Mouse (Mus musculus) inflammation-experienced regulatory T-cells, adult 6 months (primary cell): ENCODE results near the gene Zc3h10. TPM values are rescaled to one million over a fixed set of nuclear protein-coding genes. Genes with fewer than 3 reads are reported as not detected.
"Not testable (repeated sequence)": the region's sequence is repeated elsewhere in the genome, so short reads cannot be mapped to it uniquely, and the experiment has no call there.

ENCODE experiments used
- ATAC-seq: one replicate; pipeline ENCODE4 v1.8.0; 2017
- polyA plus RNA-seq, 3 experiments: library from polyadenylated mRNA; unstranded; fragments of 100-300 nt; shearing (Covaris generic); gene quantifications; one replicate each; pipeline ENCODE4 v1.2.1; 2017

Zc3h10 gene
- polyA plus RNA-seq, 3 experiments from 2014 or later: 5.6 to 9.2 (median 6.0) TPM

DNA sequence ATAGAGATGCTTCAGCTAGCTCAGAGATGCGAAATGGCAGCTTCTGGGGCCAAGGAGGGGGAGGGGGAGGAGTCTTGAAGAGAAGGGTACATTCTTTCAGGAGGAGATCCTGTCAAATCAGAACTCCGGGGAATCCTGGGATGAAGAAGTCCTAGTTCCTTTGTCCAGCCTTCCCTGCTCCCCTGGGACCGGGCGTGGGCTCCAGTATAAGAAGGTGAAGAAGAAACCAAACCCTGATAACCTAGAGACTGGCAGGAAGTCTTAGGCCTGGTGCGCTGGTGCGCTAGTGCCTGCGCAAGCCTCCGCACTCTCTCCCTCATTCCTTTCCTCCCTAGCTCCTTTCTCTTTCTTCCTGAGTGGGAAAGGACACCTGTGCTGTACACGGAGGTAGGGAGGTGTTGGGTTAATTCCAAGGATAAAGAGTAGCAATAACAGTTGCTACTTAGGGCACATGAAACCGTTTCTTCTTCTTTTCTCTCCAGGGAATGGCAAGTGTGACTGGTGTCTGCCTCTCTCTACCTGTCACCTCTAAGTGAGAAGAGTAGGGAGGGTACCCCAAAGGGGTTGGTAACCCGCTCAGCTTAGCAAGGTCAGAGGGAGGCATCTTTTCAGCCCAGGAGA is 23.4 kb downstream of the Zc3h10 start:
- no peak for ATAC-seq

DNA sequence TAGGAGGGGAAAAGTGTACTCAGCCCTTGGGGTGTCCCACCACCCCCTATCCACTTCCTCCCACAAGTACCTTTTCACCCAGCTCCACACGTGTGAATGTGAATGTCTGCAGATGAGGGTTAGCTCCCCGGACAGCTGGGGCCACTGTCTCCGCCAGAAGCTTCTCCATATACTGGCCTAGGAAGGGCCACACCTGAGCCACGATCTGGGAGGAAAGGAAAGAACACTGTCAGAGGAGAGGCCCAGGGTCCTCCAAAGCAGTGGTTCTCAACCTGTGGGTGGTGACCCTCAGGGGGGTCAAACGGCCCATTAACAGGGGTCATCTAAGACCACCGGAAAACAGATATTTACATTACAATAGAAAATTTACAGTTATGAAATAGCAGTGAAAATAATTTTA is 25.2 kb downstream of the Zc3h10 start:
- no peak for ATAC-seq

DNA sequence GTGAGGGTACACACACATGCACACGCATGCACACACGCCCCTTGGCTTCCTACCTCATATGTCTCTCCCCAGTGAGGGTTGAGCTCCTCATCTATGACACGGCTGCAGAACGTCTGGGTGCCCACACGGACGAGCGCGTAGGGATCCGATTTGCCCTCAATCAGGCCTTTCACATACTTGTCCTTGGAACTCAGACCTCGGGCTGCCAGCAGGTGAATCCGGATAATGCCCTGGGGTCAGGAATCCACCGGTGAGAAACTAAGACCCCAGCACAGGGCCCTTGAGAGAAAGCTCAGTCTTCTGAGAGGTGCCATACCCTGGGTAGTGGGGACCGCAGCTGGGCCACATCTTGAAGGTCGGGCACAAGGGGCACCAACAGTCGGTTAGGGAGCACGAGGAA is 27.0 kb downstream of the Zc3h10 start:
- no peak for ATAC-seq

DNA sequence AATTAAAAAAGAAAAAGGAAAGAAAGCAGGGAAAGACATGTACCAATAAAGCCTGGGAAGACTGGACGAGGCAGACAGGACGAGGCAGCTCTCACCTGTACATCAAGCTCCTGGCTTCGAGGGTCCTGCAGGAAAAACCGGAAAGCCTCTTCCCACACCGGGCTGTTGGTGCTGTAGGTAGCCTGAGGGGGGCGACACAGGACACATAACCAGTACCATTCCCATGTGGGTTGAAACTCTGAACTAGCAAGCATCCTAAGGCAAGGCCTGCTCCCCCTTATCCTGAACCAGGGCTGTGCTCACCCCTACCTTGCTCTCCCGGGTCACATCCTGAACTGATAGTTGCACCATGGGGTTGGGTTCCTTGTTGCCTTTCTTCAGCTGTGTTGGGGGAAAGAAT is 28.7 kb downstream of the Zc3h10 start:
- peak; percentile 54 for ATAC-seq

DNA sequence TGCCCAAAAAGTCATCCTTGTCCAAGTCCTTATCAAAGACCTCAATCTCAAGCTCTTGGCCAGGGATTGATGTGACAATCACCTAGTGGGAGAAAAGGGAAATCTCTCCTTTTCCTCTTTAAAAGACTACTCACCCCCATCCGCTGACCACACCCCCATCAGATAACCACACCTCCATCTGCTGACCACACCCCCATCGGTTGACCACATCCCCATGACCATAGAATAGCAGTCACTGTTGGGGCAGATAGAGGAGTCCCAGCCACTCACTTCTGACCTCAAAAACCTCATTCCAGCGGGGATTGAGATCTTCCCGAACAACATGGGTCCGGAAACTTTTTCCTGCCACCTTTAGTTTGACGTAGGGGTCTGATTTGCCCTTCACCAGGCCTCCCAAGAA is 30.9 kb downstream of the Zc3h10 start:
- ATAC-seq: no peak

DNA sequence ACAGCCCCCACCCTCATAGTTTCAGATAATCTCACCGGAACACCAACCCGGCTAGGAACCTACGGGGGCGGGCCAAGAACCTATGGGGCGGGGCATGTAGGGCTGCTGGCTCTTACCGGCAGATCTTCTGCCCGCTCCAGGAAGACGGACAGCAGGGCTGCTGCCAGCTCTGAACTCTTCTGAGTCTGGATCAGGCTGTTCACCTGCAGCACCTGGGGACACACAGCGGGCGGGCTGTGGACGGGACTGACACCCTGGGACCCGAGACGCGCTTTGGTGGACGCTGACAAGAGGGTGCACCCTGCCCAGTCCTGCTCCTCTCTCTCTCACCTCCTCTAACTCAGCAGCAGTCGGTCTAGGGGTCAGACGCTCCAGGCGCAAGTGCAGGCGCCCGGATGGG is 31.5 kb downstream of the Zc3h10 start:
- no peak for ATAC-seq

DNA sequence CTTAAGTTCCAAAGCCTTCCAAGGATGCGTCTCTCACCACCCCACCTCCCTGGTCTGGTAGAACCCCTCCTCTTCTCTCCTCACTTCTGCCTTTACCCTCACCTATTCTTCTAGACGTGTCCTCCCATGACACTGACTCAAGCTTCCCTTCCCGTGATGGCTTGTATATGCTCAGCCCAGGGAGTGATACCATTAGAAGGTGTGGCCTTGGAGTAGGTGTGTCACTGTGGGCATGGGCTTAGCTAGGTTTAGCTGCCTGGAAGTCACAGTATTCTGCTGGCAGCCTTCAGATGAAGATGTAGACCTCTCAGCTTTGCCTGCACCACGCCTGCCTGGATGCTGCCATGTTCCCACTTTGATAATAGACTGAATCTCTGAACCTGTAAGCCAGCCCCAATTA is 32.5 kb downstream of the Zc3h10 start:
- ATAC-seq: no peak

DNA sequence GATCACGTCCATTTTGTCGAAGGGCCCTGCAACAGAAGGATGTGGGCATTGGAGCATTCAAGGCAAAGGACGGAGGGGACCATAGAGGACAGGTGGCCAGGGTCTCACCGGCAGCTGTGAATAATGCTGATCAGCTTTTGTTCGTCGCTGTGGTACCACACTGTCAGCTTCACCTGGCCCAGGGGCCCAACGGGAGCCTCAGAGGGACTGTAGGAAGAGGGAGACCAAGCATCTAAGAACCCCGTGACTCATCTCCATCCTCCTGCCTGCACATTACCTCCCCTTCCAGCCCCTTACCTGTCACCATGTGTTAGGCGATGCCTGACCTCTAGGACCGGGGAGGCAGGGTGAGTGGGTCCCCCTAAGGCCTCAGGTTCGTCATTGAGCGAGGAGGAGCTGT is 35.8 kb downstream of the Zc3h10 start:
- no peak for ATAC-seq

DNA sequence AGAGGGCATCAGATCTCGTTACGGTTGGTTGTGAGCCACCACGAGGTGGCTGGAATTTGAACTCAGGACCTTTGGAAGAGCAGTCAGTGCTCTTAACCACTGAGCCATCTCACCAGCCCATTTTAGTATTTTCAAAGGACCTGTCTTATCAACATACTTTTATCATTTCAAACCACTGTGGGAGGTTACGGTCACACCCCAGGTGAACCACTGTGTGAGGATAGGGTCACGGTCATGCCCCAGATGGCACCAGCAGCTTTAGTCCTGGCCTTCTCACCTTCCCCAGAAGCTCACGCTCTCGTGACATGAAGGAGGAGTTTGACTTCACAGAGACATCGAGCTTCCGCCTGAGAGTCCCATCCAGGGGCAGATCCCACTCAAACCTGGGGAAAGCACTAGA is 36.4 kb downstream of the Zc3h10 start:
- ATAC-seq: no peak

DNA sequence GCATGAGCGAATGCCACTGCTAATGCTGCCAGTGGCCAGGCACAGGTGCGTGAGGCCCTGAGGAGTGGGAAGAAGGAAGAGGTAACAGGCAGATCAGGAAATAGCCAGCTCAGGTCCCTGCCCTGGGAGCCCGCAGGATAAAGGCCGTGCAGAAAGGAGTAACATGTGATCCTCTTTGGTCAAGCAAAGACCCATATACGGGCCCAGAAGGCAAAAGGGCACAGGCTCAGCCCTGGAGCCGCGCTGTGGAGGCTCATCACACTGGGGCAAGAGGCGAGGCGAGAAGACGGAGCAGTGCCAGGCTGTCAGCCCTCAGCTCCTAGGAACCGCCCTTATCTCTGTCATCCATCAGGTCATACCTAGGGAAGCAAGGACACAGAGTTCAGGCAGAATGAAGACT is 37.3 kb downstream of the Zc3h10 start:
- no peak for ATAC-seq

DNA sequence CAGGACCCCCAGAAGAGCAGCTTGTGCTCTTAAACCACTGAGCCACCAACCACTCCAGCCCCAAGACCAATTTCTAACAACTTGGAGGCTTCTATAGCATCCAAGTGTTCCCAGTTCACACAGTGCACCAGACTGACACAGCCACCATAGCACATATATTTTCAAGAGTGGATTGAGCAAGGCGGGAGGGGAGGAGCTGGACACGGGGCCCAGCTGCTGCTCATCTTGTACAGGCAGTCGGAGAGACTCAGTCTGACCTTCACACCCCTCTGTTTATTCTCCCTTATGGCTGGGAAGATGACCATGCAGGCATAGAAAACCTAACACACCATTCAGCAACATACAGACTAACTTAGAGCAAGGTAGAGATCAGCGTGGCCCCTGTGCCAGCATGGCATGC is 37.7 kb downstream of the Zc3h10 start:
- ATAC-seq: no peak

DNA sequence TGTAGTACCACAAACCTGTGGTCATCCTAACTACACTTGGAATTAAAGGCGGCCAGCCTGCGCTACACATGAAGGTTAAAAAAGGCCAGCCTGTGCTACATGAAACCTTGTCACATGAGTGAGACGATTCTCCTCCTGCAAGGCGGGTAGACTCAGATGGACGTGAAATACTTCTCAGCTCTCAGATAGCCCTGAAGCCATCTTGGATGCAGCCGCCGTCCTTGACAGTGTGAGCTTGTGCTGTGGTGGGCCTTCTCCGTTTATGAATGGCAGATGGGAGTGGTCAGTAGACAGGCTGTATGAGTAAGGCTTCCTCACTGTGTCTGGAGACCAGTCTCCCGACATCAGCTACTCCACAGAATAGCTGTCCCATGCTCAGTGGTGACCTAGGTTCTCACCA is 38.4 kb downstream of the Zc3h10 start:
- no peak for ATAC-seq

DNA sequence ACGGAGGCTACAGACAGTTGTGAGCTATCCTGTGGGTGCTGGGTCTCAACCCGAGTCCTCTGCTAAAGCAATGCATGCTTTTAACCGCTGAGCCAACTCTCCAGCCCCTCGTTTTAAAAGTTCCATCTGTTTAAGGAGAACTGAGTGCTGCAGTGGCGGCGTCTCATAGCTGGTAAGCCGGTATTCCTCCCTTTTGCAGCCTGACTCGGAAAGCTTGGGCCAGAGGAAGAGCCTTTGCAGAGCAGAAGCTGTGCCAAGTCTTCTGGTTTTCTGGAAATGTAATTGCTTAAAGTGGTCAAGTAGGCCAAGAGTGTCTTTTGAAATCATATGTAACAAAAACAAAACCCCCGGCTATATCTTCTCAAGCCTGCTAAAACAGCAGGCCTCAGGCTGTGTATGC is 39.3 kb downstream of the Zc3h10 start:
- ATAC-seq: no peak

DNA sequence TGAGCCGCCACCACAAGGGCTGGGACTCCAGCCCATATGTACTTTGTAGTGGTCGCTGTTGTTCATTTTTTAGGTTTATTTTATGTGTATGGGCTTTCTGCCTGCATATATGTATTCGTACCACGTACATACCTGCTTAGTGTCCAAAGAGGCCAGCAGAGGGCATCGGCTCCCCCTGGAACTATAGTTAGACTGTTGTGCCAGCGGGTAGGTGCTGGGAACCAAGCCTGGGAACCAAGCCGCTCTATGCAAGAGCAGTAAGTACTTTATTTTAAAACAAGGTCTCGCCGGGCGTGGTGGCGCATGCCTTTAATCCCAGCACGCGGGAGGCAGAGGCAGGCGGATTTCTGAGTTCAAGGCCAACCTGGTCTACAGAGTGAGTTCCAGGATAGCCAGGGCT is 41.6 kb downstream of the Zc3h10 start:
- no peak for ATAC-seq

DNA sequence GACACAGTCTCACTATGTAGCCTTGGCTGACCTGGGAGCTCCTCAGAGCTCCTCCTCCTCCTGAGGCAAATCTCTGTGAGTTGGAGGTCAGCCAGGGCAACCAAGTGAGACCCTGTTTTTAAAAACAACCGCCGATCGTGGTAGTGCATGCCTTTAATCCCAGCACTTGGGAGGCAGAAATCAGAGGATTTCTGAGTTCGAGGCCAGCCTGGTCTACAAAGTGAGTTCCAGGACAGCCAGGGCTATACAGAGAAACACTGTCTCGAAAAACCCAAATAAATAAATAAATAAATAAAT is 42.3 kb downstream of the Zc3h10 start:
- ATAC-seq: not testable (repeated sequence)

DNA sequence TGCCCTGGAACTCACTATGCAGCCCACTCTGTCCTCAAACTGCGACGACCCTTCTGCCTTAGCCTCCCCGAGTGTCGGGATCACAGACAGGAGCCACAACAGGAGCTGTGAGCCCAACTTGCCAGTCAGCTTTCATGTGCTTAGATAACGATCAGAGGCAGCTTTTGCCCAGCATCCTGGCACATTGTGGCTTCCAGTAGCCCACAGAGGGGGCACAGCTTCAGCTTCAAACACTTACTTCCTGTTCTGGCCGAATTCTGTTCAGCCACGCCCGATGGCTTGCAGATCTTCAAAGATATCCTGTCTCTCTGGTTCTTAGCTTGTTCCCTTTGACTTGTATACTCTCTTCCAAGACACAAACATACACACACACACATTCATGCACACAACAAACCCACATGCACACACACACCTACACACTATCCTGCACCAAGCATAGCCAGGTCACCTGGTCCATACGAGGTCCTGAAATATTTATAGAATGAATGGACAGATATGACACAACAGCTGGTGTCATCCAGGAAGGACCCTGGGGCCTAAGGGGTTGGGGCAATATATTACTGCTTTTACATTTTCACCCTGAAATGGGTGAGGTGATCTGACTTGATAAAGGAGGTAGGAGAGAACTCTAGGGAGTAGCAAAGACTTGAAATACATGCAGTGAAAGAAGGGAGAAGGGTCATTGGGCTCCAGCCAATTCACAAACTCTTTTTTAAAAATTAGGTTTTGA is 42.8 kb downstream of the Zc3h10 start:
- peak; percentile 85 for ATAC-seq

DNA sequence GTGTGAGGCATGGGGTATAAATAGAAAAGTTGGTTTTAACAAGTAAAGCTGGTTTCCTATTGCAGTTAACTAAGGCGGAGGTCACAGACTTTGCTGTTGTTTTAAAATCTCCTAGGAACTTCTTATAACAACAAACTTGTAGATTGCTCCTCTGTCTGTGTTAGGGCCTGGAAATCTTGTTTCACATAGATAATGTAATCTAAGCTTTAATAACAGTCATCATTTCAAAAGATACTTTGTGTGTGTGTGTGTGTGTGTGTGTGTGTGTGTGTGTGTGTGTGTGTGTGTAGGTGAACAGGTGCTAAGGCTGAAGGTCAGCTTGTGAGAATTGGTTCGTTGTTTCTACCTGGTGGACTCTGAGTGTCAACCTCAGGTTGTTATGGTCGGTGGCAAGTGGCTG is 43.6 kb downstream of the Zc3h10 start:
- ATAC-seq: no peak

DNA sequence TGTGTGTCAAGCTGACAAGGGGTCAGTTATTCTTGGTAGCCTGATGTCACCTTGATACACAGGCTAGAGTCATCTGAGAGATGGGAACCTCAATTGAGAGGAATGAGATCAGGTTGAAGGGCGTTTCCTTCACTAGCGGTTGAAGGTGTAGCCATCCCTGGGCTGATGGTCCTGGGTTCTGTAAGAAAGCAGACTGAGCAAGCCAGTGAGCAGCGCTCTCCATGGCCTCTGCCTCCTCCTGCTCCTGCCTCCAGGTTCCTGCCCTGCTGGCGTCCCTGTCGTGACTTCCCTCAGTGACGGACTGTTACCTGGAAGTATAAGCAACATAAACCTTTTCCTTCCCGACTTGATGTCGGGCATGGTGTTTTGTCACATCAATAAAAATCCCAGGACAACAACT is 44.0 kb downstream of the Zc3h10 start:
- no peak for ATAC-seq

DNA sequence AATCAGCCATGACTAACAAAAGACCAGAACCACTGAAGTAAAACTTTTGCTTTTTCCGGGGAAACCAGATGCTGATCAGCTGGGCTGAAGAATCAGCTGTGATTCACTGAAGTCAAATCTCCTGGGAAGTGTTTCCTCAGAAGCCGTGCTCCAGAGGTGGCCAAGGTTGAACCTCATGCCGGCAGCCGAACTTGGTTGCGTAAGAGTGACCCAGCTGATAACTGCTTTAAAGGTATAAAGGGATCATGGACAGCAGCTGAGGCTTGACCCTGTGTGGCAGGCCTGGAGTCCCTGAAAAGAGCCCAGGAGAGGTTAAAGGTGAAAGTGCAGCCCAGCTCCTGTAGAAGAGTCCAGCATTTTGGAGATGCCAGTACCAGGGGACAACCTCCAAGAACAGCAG is 45.2 kb downstream of the Zc3h10 start:
- ATAC-seq: no peak

DNA sequence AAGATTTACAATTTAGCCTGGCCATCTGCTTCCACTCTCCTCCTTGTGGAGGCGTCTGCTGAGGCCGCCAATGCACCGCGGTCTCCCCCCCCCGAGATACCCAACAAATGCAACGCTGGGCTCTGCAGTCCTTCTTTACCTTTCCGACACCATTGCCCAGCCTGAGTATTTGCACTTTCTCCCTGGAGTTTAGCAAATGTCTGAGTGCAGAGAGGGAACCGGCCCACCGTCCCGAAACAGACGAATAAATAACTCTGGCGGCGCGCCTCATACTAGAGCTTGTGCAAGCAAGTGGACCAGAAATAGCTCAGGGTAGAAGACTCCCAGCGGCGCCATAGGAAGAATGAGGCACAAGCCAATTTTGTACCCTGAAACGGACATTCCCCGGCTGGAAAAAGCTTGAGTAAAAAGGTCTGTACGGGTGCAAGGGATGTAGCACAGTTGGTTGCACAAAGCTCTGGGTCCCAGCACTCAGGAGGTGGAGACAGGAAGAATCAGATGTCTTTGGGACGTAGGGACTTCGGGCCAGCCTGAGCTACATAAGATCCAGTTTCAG is 48.4 kb downstream of the Zc3h10 start:
- ATAC-seq: no peak

DNA sequence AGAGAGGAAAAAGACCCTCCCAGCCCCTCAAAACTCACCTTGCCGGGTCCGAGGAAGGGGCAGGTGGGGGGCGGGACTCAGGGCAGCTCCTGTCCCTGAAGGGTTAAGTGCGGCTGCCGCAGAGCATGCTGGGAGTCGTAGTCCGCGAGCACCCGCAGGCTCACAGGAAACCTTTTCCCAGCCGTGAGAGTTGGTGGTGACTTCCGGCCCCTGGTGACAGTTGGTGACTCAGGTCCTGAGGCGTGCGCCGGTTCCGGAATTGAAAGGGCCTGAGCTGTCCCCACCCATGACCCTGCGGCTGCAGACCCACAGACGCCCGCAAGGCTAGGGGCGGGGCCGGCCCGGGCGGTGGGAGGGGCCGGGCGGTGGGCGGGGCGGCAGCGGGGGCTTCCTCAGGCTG is 49.0 kb downstream of the Zc3h10 start, which contains the start of gene Myl6b:
Gene Myl6b (minus strand): TSS at position 96 of the 400 bp plus-strand sequence.
- peak; percentile 79 for ATAC-seq

DNA sequence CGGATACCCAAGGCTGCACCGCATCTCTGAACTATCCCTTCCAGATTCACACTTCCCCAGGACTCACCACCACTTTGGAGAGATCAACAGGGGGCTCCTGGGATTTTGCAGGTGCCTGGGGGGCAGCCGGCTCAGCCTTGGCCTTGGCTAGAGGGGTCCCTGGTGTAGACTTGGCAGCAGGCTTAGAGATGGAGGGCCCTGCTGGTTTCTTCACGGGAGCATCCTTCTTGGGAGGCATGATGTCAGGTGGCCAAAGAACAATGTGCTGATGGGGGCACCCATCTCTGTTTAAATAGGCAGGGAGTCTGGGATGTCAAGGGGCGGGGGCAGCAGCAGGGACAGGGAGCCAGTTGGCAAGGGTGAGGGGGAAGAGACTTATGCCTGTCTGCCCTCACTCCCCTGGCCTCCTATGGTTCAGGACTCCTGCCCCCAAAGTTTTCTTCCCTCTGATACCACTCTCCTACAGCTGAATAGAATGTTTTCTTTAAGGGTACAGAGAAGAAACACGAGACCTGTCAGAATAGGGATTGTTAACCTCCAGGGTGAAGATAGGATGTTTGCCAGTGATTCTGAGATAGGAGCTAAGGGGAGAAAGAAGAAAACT is 50.3 kb downstream of the Zc3h10 start:
- ATAC-seq: no peak

DNA sequence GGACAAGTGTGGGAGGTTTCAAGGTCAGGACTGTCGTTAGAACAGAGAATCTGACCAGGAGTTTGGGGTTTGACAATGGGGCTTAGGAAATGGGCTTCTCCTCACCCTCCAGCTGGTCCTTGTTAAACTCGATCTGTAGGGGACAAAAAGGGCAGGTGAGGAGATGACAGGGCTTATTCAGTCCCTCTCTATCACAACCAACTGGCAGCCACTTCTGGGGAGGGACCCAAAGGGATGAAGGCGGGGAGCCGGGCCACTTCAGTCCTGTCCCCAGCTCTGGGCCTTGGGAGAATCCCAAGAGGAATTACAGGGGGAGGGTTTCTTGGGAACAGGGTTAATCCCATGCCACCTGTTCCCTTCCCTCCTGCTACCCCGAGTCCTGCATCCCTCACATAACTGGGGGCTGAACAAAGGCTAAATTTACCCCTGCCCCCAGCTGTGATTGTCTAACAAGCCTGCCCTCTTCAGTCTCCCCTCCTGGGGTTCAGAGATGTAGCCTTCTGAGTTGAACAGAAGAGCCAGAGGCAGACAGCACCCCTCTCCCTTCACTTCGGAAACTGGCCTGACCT is 51.0 kb downstream of the Zc3h10 start:
- ATAC-seq: no peak

DNA sequence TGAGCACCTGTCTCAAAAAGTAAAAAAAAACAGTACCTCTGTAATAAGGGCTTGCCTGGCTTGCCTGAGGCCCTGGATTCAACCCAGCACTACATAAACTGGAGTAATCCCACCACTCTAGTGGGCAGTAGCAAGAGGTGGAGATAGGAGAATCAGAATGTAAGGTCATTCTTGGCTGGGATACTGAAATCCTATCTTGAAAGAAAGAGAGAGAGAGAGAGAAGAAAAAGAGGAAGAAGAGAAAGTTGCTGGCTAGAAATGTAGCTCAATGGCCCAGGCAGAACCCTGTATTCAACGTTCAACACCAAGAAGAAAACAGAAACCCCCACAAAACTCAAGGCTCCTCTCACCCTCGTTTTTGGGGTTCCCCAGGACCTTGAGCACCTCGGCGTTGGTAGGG is 51.7 kb downstream of the Zc3h10 start:
- no peak for ATAC-seq
